Mouse (Mus musculus): ENCODE measurements at regions not wholly inside any gene's neighbourhood (a gene's known extent, or its start where the extent isn't known, plus 50 kb on each side); places are given as distances from the start of the nearest gene placed in this dataset.
A peak's percentile ranks its signal among the peaks of the same experiment; 100 is the strongest.

DNA sequence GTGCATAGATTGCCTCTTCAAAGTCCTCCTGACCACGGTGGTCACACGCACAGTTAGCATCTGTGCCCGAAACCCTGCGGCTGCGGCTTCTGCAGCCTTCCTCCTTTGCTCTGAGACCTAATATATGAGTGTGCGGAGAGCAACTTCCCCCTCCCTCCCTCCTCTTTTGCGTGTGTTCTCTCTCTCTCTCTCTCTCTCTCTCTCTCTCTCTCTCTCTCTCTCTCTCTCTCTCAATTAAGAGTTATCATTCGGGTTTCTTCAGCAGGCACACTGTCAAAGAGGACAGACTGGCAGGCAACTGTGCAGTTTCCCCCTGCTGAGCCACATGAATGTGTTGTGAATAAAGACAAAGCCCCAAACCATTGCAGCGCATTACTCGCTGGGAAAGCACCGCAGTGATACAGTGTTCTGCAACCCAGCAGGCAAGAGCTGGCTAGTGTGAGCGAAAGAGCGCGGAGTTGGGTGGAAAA, 900.8 kb downstream of the Mat2b start:
- Histone ChIP-seq H3K27me3 (replicated peaks) (no peaks in the 10 kb centered on the region), H3K4me1 (peaks cover 5% of the 10 kb centered on the region; the same call in 1 of the 2 replicates), H3K27ac (no peak overlapping the region), H3K36me3 (no peaks in the 10 kb centered on the region), H3K4me3 (peak overlapping the region; percentile 36), H3K4me2 (replicated peaks) (peak overlapping the region; percentile 62), H3K9me3 (no peaks in the 10 kb centered on the region), H3K9ac (peak overlapping the region; percentile 35; the same call in 1 of the 2 replicates)
- ATAC-seq (ENCODE audit: low FRiP score, low read depth) = peak; percentile 93
- WGBS = 1% methylated on average over 14 of the region's 14 CpGs

DNA sequence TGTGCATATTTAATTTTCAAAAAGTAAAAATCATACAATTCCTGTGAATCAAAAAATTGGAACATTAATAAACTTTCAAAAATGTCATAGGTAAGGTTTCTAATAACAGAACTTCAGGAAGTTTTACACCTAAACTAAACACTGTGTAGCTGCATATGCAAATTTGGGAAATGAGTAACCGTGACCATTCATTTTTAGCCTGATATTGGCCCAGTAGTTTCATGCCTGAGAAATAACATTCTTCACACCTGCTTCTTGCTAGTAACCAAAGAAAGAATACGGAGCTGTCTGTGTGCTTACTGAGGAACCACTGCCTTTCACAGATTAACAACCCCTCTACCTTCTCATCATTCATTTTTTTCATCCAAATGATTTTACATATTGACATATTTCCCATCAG, 902.9 kb downstream of the Mat2b start:
- H3K36me3 ChIP-seq = no peaks in the 10 kb centered on the region
- 80% methylated on average over 2 of the region's 2 CpGs for WGBS
- no peak overlapping the region for H3K4me2 ChIP-seq (replicated peaks)
- no peaks in the 10 kb centered on the region for H3K27me3 ChIP-seq (replicated peaks)
- H3K4me1 ChIP-seq = peaks cover 5% of the 10 kb centered on the region; the same call in 1 of the 2 replicates
- no peak overlapping the region for H3K9ac ChIP-seq
- no peak for ATAC-seq (ENCODE audit: low FRiP score, low read depth)
- no peaks in the 10 kb centered on the region for H3K9me3 ChIP-seq
- H3K27ac ChIP-seq = no peak overlapping the region
- no peak overlapping the region for H3K4me3 ChIP-seq

Measured in neural tube, embryonic 12.5 days (tissue).